ENCODE assay signal across 8 mouse cellular contexts in the genomic region with DNA sequence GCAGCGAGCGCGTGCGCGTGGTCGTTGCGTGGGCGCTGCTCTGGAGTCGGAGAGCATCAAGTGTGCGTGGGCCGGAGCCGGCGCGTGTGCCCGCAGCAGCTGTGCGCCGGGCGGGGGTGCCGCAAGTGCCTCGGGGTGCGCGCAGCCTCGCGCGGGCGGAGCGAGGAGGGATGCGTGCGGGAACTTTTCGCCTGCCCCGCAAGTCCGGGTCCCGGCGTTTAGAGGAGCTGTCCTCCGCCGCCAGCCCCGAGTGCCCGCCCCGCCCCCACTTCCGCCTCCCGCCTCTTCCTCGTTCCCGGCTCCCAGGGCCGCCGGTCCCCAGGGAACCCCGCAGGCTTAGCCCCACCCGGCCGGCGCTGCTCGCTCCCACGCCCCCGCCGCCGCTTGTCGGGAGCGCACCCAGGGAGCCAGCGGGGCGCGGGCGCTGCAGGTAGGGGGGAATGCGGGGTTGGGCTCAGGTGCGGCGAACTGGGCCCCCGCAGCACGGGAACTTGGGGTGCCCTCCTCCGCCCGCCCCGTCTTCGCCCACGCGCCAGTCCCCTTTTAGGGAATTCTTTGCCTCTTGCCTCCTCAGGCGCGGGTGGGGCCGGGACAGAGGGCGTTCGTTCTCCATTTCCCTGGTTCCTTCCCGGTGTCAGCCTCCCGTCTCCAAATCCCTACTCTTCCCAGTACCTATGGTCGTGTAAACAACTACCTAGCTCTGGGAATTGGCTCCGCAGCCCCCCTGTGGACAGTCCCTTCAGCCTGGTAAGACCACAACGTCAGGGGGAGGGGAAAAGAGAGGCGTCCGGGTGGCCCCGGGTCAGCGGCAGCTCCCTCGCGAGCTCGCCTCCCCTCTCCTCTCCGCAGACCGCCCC. TPM values are rescaled to one million over a fixed set of nuclear protein-coding genes. Genes with fewer than 3 reads are reported as not detected.
DNase-seq lines count a peak whose midpoint lies in the region; TF ChIP-seq lines count a peak whose summit lies in the region.

No protein-coding gene starts in this region.

- H3K27ac ChIP-seq in left cerebral cortex, adult 2 months = peak overlapping the region; percentile 99

- intact Hi-C loops in left cerebral cortex, adult 2 months (cut with DNase I) = loop anchor here (2.0 to 10.0 kb wide), 2 partner anchors 24 to 258 kb away; a partner anchor contains a TSS

- no peak; the same call in none of the 2 replicates for TF ChIP-seq CTCF in left cerebral cortex, adult 2 months (IDR thresholded peaks at IDR 0.05)

- DNase-seq in ovary, postnatal 14 days (ENCODE audit: low spot score) = peak; percentile 43
- no peak for DNase-seq in ovary, adult 18-20 months (ENCODE audit: low spot score)
- DNase-seq in cerebellum, postnatal 14 days = peak; percentile 84
- peak; percentile 40 to 66 for DNase-seq in gastrocnemius, adult 8-10 months (ENCODE audit: low spot score in 2 of 2)
- peak; percentile 55 for DNase-seq in induced T-regulatory cell, adult 2 months (ENCODE audit: low read depth)
- DNase-seq in left cerebral cortex, adult 2 months (ENCODE audit: extremely low spot score in 1 of 2, low spot score in 2 of 2) = peak; percentile 83 to 87
- DNase-seq in lung, postnatal 36 days = peak; percentile 70
- peak; percentile 83 for DNase-seq in right cerebral cortex, postnatal 14 days

- peak overlapping the region; percentile 94 for H3K4me3 ChIP-seq in left cerebral cortex, adult 2 months

RNA-seq across cellular contexts. Expression of a gene that starts 0.6 kb away (rescaled TPM):
- 10 to 100 TPM; 14.8 to 32.8 (median 22.6) TPM for total RNA-seq in gastrocnemius, adult 8-10 months (2022)
- 100 to 1,000 TPM; 102 to 106 TPM for total RNA-seq in left cerebral cortex, adult 2 months (2021)

RNA-seq across cellular contexts. Expression of a gene that starts 10.8 kb away (rescaled TPM):
- total RNA-seq in gastrocnemius, adult 8-10 months (2022) = 10 to 100 TPM; 27.2 to 33.2 (median 30.0) TPM
- total RNA-seq in left cerebral cortex, adult 2 months (2021) = 10 to 100 TPM; 86.3 to 87.0 TPM

RNA-seq across cellular contexts. Expression of a gene that starts 13.0 kb away (rescaled TPM):
- total RNA-seq in gastrocnemius, adult 8-10 months (2022) = not detected
- not detected for total RNA-seq in left cerebral cortex, adult 2 months (2021)

RNA-seq across cellular contexts. Expression of a gene that starts 25.7 kb away (rescaled TPM):
- total RNA-seq in gastrocnemius, adult 8-10 months (2022) = 10 to 100 TPM in 2 of 4 experiments, 1 to 10 TPM in 1, not detected in 1; 3.8 to 12.1 (median 11.8) TPM
- 10 to 100 TPM; 10.2 to 14.1 TPM for total RNA-seq in left cerebral cortex, adult 2 months (2021)

RNA-seq across cellular contexts. Expression of a gene that starts 29.7 kb away (rescaled TPM):
- total RNA-seq in gastrocnemius, adult 8-10 months (2022) = 10 to 100 TPM; 25.3 to 27.8 (median 26.6) TPM
- 10 to 100 TPM; 40.8 to 41.3 TPM for total RNA-seq in left cerebral cortex, adult 2 months (2021)
